Mouse (Mus musculus) embryonic fibroblast, embryonic 13.5 days (primary cell): ENCODE measurements around the gene Spr. TPM values are rescaled to one million over a fixed set of nuclear protein-coding genes. Genes with fewer than 3 reads are reported as not detected.
"Not testable (repeated sequence)": the region's sequence is repeated elsewhere in the genome, so short reads cannot be mapped to it uniquely, and the experiment has no call there.

Experiments
- H3K27ac ChIP-seq: 2 replicates; pipeline ENCODE4 v1.5.1; 2012; ENCODE audit warnings: low read length, control low read depth, inconsistent platforms; ENCODE audit not compliant: insufficient read depth
- H3K4me1 ChIP-seq: 2 replicates; pipeline ENCODE4 v1.6.1; 2011; ENCODE audit warnings: low read length; ENCODE audit not compliant: control insufficient read depth, insufficient read depth
- H3K4me3 ChIP-seq: 2 replicates; pipeline ENCODE4 v1.5.1; 2011; ENCODE audit warnings: mild to moderate bottlenecking, control low read depth, low read length; ENCODE audit not compliant: insufficient read depth
- CTCF ChIP-seq: IDR thresholded peaks from 2 replicates; pipeline ENCODE4 v1.5.1; 2011; ENCODE audit warnings: mild to moderate bottlenecking, control low read depth, low read length, moderate library complexity, borderline replicate concordance; ENCODE audit not compliant: insufficient read depth
- POLR2A ChIP-seq: IDR thresholded peaks from 2 replicates; pipeline ENCODE4 v1.6.1; 2011; ENCODE audit warnings: low read depth, mild to moderate bottlenecking, control low read depth, low read length, moderate library complexity
- polyA plus RNA-seq: library from polyadenylated mRNA; stranded (reverse); fragments of >200 nt; gene quantifications from 2 replicates; pipeline ENCODE4 v1.2.4, GENCODE M21; 2011; ENCODE audit warnings: low read depth; ENCODE audit not compliant: missing spikeins, insufficient read length

The Spr gene
- polyA plus RNA-seq, 1 experiment, result 29.7 TPM

DNA sequence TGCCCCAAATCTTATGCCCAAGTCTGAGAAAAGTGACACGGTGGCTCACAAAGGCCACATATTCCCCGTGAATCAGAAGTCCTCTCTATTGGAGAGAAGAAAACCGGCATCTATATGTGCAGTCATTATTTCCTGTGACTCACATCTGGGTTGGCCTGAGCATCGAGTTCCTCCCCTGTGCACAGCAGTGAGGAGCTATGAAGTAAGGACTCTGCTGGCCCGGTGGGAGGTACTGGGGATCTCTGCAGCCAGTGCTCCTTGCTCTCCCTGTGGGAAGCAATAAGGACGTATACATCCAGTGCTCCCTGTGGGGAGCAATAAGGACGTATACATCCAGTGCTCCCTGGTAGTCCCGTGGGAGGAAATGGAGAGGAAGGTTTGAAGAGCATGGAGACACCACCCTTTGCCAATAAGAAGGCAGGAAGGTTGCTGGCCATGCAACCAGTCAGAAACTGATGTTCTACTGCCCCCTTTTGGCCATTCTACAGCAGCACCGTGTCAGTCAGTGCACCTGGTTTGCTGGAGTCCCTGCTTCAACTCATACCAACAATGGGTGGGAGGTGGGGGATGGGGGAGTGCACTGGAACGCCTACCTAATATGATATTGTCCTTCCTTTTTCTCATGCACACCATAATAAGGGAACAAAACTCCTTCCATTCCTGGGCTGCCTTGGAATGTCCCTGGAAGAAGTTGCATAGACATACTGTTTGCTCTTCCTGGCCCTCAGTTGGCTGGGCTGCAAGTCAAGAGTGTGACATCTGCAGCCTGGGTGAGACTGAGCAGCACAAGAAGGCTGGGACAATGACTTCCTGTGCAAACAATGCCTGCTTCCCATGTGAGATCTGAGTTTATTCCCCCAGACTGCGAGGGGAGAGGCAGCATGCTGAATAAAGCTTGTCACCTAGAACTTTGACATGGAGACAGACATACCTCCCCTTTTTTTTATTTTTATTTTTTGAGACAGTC lies 19.7 kb downstream of the Spr start:
- peak; percentile 80; the same call in 1 of the 2 replicates for TF ChIP-seq CTCF
- H3K27ac ChIP-seq, H3K4me1 ChIP-seq, H3K4me3 ChIP-seq: not testable (repeated sequence)

DNA sequence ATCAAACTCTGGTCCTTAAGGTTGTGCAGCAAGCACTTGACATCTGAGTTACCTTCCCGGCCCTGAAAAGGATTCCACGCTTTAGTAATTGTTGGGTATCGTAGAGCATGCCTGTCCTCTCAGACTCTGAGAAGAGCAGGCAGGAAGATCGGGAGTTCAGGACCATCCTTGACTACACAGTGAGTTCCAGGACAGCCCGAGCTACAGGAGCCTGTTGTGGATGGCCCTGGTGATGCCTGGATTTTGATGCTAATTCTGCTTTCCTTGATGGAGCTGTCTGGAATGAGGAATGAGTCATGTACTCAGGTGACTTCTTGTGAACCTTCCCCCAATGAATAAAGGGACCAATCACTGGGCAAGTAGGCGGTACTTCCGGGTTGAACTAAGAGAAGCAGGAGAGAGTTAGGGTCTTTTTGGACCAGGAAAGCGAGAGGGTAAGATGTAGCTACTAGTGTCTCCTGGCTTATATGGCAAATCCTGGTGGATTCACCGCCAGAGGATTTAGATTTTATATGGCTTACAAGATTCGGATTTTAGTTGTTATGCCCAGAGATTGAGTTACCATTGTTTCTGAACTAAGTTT lies 32.4 kb downstream of the Spr start:
- TF ChIP-seq CTCF (no peak), POLR2A (no peak)
- no peak overlapping the region for H3K4me3 ChIP-seq
- no peak overlapping the region for H3K27ac ChIP-seq
- no peaks in the 10 kb centered on the region for H3K4me1 ChIP-seq

DNA sequence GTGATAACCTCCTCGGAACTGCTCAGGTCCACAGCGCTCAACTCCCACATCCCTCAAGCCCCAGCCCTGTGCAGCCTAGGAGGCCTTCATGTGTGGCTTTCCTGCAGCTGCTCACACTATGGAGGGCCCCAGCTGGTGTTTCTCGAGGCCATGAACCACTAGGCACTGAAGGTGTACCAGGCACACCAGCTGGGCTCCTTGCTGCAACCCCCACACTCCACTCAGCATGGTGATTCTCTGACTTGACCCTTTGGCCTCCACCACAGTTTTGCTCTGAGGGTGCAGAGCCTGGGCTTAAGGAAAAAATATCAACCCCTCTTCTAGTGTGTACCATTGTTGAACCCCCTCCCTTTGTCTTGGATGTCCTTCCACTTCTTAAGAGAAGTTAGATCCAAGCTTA lies 34.2 kb downstream of the Spr start:
- TF ChIP-seq POLR2A (no peak), CTCF (no peak)
- no peak overlapping the region for H3K27ac ChIP-seq
- no peak overlapping the region for H3K4me3 ChIP-seq
- H3K4me1 ChIP-seq, result no peaks in the 10 kb centered on the region

DNA sequence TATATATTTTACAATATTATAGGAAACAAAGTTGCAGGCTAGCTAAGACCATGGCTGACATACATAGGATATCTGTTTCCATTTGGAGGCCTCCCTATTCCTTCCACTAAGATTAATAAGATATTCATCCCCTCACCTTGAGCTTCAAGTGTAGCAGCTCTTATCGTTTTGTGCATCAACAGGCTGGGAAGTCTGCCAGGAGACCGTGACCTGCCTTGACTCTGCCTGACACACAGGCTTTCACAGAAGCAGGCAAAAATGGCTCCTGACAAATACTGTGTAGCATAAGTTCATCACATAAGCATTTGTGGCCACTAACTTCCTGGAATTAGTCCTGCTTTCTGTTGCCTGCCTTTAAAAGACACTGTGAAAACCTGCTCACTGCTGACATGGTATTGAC lies 41.1 kb downstream of the Spr start:
- Histone ChIP-seq H3K4me1 (no peaks in the 10 kb centered on the region), H3K4me3 (no peak overlapping the region), H3K27ac (no peak overlapping the region)
- TF ChIP-seq POLR2A, result no peak
- TF ChIP-seq CTCF, result no peak

DNA sequence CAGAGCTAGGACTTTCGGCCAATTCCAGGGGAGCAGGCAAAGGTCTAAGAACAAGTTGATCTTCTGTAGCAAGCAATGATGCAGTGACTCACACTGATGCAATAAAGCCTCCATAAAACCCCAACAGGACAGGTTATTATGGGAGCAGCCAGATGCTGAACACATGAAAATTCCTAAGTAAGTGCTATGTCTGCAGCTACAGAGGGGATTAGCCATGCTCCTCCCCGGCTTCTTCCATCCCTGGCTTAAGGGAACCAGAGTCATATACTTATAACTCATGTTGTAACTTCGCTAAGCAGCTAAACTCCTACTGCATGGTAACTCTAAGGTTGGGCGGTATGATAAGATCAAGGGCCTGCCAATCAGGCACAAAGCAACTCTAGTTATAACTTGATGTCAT lies 50.1 kb downstream of the Spr start:
- TF ChIP-seq CTCF (no peak), POLR2A (no peak)
- Histone ChIP-seq H3K4me3 (no peak overlapping the region), H3K4me1 (peaks cover 5% of the 10 kb centered on the region; the same call in 1 of the 2 replicates), H3K27ac (no peak overlapping the region)

DNA sequence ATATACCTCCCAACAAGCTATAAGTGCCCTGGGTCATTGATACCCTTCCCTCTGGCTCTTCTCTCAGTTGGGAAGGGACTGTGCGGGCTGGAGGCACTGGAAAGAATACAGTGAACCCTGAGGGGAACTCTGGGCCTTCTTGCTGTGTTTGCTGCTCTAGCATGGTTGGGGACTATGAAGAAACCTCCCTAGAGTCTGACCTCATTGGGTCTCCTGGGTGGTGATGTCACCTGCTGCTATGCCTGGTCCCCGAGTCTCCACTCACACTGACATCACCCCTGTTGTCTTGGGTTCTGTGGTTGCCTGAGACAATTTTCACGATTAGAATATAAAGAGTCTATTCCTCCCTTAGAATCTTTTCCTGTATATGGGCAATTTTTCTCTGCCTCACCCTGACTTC lies 50.9 kb downstream of the Spr start:
- Histone ChIP-seq H3K4me3 (no peak overlapping the region), H3K27ac (no peak overlapping the region), H3K4me1 (peaks cover 5% of the 10 kb centered on the region; the same call in 1 of the 2 replicates)
- TF ChIP-seq CTCF (no peak), POLR2A (no peak)

Other genes starting within 250 kb of the Spr start
- 32.2 and 34.0 TPM in 2 replicates for gene Exoc6b, start 68.3 kb downstream of the Spr start, polyA plus RNA-seq
- gene Emx1, start 49.7 kb upstream of the Spr start, polyA plus RNA-seq, result not detected in 2 replicates
- gene Sfxn5, start 195.7 kb upstream of the Spr start, polyA plus RNA-seq, result 8.2 and 9.7 TPM in 2 replicates
- gene Rab11fip5, start 236.9 kb upstream of the Spr start, polyA plus RNA-seq, result 27.2 and 28.2 TPM in 2 replicates